Mouse (Mus musculus): ENCODE measurements around the gene Srgap2. TPM values are rescaled to one million over a fixed set of nuclear protein-coding genes. Genes with fewer than 3 reads are reported as not detected.

Srgap2 gene
- total and polyA plus RNA-seq, 2 experiments from 2014 or later: 5.9 to 18.1 TPM

GRCm38 (mm10) chr1:131319598-131320330 is 207.4 kb downstream of the Srgap2 start:
- ATAC-seq (ENCODE audit: insufficient read depth, low read depth) (no peak), DNase-seq (ENCODE audit: low spot score) (no peak)
- Histone ChIP-seq H3K27ac (ENCODE audit: low read depth) (no peak overlapping the region), H3K4me2 (ENCODE audit: low read depth, low read length) (no peak overlapping the region), H3K36me3 (replicated peaks; ENCODE audit: control insufficient read depth, insufficient read depth, low read length) (peaks cover 78% of the 10 kb centered on the region), H3K9ac (replicated peaks; ENCODE audit: low read depth, low read length) (no peak overlapping the region), H3K4me1 (ENCODE audit: control insufficient read depth, insufficient read depth) (no peaks in the 10 kb centered on the region), H3K4me3 (ENCODE audit: low read depth, low read length) (no peak overlapping the region), H3K27me3 (ENCODE audit: control insufficient read depth, insufficient read depth, low read length) (no peaks in the 10 kb centered on the region), H3K9me3 (replicated peaks; ENCODE audit: control insufficient read depth, low read length) (no peaks in the 10 kb centered on the region)
- WGBS: 85% methylated on average over 3 of the region's 3 CpGs
- TF ChIP-seq CTCF (IDR thresholded peaks at IDR 0.05; ENCODE audit: low read depth) (peak; percentile 33), EP300 (IDR thresholded peaks at IDR 0.05; ENCODE audit: low read depth) (no peak)

GRCm38 (mm10) chr1:131318397-131318796 is 208.8 kb downstream of the Srgap2 start:
- no peaks in the 10 kb centered on the region for H3K27me3 ChIP-seq (ENCODE audit: control insufficient read depth, insufficient read depth, low read length)
- no peak overlapping the region for H3K9ac ChIP-seq (replicated peaks; ENCODE audit: low read depth, low read length)
- TF ChIP-seq EP300 (IDR thresholded peaks at IDR 0.05; ENCODE audit: low read depth) (no peak), CTCF (IDR thresholded peaks at IDR 0.05; ENCODE audit: low read depth) (no peak)
- H3K9me3 ChIP-seq (replicated peaks; ENCODE audit: control insufficient read depth, low read length): no peaks in the 10 kb centered on the region
- DNase-seq (ENCODE audit: low spot score): no peak
- no peak for ATAC-seq (ENCODE audit: insufficient read depth, low read depth)
- no peak overlapping the region for H3K4me2 ChIP-seq (ENCODE audit: low read depth, low read length)
- peaks cover 76% of the 10 kb centered on the region for H3K36me3 ChIP-seq (replicated peaks; ENCODE audit: control insufficient read depth, insufficient read depth, low read length)
- no peaks in the 10 kb centered on the region for H3K4me1 ChIP-seq (ENCODE audit: control insufficient read depth, insufficient read depth)
- no peak overlapping the region for H3K4me3 ChIP-seq (ENCODE audit: low read depth, low read length)
- 67% methylated on average over 2 of the region's 2 CpGs for WGBS
- H3K27ac ChIP-seq (ENCODE audit: low read depth): no peak overlapping the region

DNA sequence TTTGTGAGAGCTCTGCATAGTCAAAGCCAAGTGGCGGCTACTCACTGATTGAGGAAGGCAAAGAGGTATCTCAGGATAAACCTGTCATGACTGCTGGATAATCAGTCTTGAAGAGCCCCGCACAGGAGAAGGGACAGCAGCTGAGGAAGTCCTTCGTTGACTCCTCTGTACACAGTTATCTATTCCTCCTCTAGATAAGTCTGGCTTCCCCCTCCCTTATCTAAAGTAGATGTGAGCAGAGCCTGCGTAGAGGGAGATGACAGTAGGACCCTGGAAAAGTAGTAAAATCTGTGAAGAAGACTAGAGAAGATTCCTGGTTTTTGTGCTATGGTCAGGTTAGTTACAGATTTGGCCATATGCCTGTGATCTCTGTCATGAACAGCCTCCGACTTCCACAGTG is 209.5 kb downstream of the Srgap2 start:
- no peak for ATAC-seq (ENCODE audit: insufficient read depth, low read depth)

GRCm38 (mm10) chr1:131311284-131311683 is 215.9 kb downstream of the Srgap2 start:
- H3K36me3 ChIP-seq (replicated peaks; ENCODE audit: control insufficient read depth, insufficient read depth, low read length): peaks cover 54% of the 10 kb centered on the region
- 85% methylated on average over 3 of the region's 3 CpGs for WGBS
- H3K27ac ChIP-seq (ENCODE audit: low read depth): no peak overlapping the region

More for the DNA sequence above, 209.5 kb downstream of the Srgap2 start:
- peaks cover 76% of the 10 kb centered on the region for H3K36me3 ChIP-seq (replicated peaks; ENCODE audit: control insufficient read depth, insufficient read depth, low read length)
- WGBS: 55% methylated on average over 5 of the region's 5 CpGs
- no peak for DNase-seq (ENCODE audit: low spot score)
- H3K4me3 ChIP-seq (ENCODE audit: low read depth, low read length): no peak overlapping the region
- H3K4me2 ChIP-seq (ENCODE audit: low read depth, low read length): no peak overlapping the region
- no peak overlapping the region for H3K9ac ChIP-seq (replicated peaks; ENCODE audit: low read depth, low read length)
- H3K9me3 ChIP-seq (replicated peaks; ENCODE audit: control insufficient read depth, low read length): no peaks in the 10 kb centered on the region
- no peak overlapping the region for H3K27ac ChIP-seq (ENCODE audit: low read depth)
- no peaks in the 10 kb centered on the region for H3K4me1 ChIP-seq (ENCODE audit: control insufficient read depth, insufficient read depth)
- no peaks in the 10 kb centered on the region for H3K27me3 ChIP-seq (ENCODE audit: control insufficient read depth, insufficient read depth, low read length)
- no peak for TF ChIP-seq EP300 (IDR thresholded peaks at IDR 0.05; ENCODE audit: low read depth)
- no peak for TF ChIP-seq CTCF (IDR thresholded peaks at IDR 0.05; ENCODE audit: low read depth)

GRCm38 (mm10) chr1:131310237-131310818 is 216.8 kb downstream of the Srgap2 start:
- TF ChIP-seq CTCF (IDR thresholded peaks at IDR 0.05; ENCODE audit: low read depth): no peak
- TF ChIP-seq EP300 (IDR thresholded peaks at IDR 0.05; ENCODE audit: low read depth): no peak
- DNase-seq (ENCODE audit: low spot score) (no peak), ATAC-seq (ENCODE audit: insufficient read depth, low read depth) (no peak)
- Histone ChIP-seq H3K4me2 (ENCODE audit: low read depth, low read length) (no peak overlapping the region), H3K9ac (replicated peaks; ENCODE audit: low read depth, low read length) (no peak overlapping the region), H3K27me3 (ENCODE audit: control insufficient read depth, insufficient read depth, low read length) (no peaks in the 10 kb centered on the region), H3K4me3 (ENCODE audit: low read depth, low read length) (no peak overlapping the region), H3K27ac (ENCODE audit: low read depth) (no peak overlapping the region), H3K36me3 (replicated peaks; ENCODE audit: control insufficient read depth, insufficient read depth, low read length) (peaks cover 45% of the 10 kb centered on the region), H3K9me3 (replicated peaks; ENCODE audit: control insufficient read depth, low read length) (no peaks in the 10 kb centered on the region), H3K4me1 (ENCODE audit: control insufficient read depth, insufficient read depth) (no peaks in the 10 kb centered on the region)
- WGBS: 88% methylated on average over 5 of the region's 5 CpGs

More at GRCm38 (mm10) chr1:131311284-131311683, 215.9 kb downstream of the Srgap2 start:
- no peak for ATAC-seq (ENCODE audit: insufficient read depth, low read depth)
- H3K9me3 ChIP-seq (replicated peaks; ENCODE audit: control insufficient read depth, low read length): no peaks in the 10 kb centered on the region
- DNase-seq (ENCODE audit: low spot score): no peak
- no peak overlapping the region for H3K9ac ChIP-seq (replicated peaks; ENCODE audit: low read depth, low read length)
- no peaks in the 10 kb centered on the region for H3K4me1 ChIP-seq (ENCODE audit: control insufficient read depth, insufficient read depth)
- H3K4me2 ChIP-seq (ENCODE audit: low read depth, low read length): no peak overlapping the region
- no peaks in the 10 kb centered on the region for H3K27me3 ChIP-seq (ENCODE audit: control insufficient read depth, insufficient read depth, low read length)
- H3K4me3 ChIP-seq (ENCODE audit: low read depth, low read length): no peak overlapping the region
- TF ChIP-seq CTCF (IDR thresholded peaks at IDR 0.05; ENCODE audit: low read depth) (no peak), EP300 (IDR thresholded peaks at IDR 0.05; ENCODE audit: low read depth) (no peak)
